Mouse (Mus musculus): ENCODE measurements around the gene Ciao2a. TPM values are rescaled to one million over a fixed set of nuclear protein-coding genes. Genes with fewer than 3 reads are reported as not detected.

The Ciao2a gene
- polyA plus RNA-seq, 1 experiment from 2014 or later = 175 TPM

- WGBS = 84% methylated on average over 5 of the region's 5 CpGs
- H3K4me1 ChIP-seq (ENCODE audit: control insufficient read depth, insufficient read depth, low read length) = peaks cover 3% of the 10 kb centered on the region; the same call in 1 of the 2 replicates
- no peak overlapping the region for H3K9ac ChIP-seq (ENCODE audit: low read length)
- no peak overlapping the region for H3K4me2 ChIP-seq (ENCODE audit: low read depth, low read length)
- ATAC-seq (replicated peaks; ENCODE audit: extremely low read depth, insufficient read depth, low FRiP score) = no peak
- H3K36me3 ChIP-seq (ENCODE audit: control insufficient read depth, insufficient read depth) = no peaks in the 10 kb centered on the region
- no peaks in the 10 kb centered on the region for H3K27me3 ChIP-seq (ENCODE audit: control insufficient read depth, insufficient read depth, low read length)
- no peak overlapping the region for H3K4me3 ChIP-seq (ENCODE audit: low read length)
- H3K9me3 ChIP-seq (replicated peaks; ENCODE audit: control insufficient read depth, low read length) = no peaks in the 10 kb centered on the region
- no peak overlapping the region for H3K27ac ChIP-seq (ENCODE audit: low read length)
Measured at GRCm38 (mm10) chr9:66167222-66167621, 40.8 kb downstream of the Ciao2a start.

DNA sequence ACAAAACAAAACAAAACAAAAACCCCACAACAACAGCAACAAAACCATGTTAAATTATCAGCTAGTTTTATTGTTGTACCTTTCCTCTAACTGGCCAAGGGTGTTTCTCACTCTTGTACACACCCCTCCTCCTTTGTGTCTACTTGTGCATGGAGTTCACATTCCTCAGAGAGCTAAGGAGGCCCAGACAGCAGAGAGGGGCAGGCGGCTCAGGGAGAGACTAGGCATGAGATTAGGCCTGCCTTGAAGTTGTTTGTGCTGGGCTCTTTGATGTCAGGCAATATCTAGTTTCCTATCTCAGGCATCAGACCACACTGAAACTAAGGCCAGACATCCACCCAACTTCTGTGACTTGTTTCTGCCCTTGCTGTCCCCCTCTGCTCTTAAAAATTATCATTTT, 41.8 kb downstream of the Ciao2a start:
- Histone ChIP-seq H3K27ac (ENCODE audit: low read length) (no peak overlapping the region), H3K27me3 (ENCODE audit: control insufficient read depth, insufficient read depth, low read length) (no peaks in the 10 kb centered on the region), H3K4me2 (ENCODE audit: low read depth, low read length) (no peak overlapping the region), H3K4me1 (ENCODE audit: control insufficient read depth, insufficient read depth, low read length) (peaks cover 3% of the 10 kb centered on the region; the same call in 1 of the 2 replicates), H3K4me3 (ENCODE audit: low read length) (no peak overlapping the region), H3K9me3 (replicated peaks; ENCODE audit: control insufficient read depth, low read length) (no peaks in the 10 kb centered on the region), H3K36me3 (ENCODE audit: control insufficient read depth, insufficient read depth) (no peaks in the 10 kb centered on the region), H3K9ac (ENCODE audit: low read length) (no peak overlapping the region)
- no peak for ATAC-seq (replicated peaks; ENCODE audit: extremely low read depth, insufficient read depth, low FRiP score)
- 21% methylated on average over 1 of the region's 1 CpGs for WGBS

GRCm38 (mm10) chr9:66170506-66170905, 44.1 kb downstream of the Ciao2a start:
- Histone ChIP-seq H3K4me3 (ENCODE audit: low read length) (no peak overlapping the region), H3K27ac (ENCODE audit: low read length) (no peak overlapping the region), H3K36me3 (ENCODE audit: control insufficient read depth, insufficient read depth) (no peaks in the 10 kb centered on the region), H3K4me1 (ENCODE audit: control insufficient read depth, insufficient read depth, low read length) (peaks cover 3% of the 10 kb centered on the region; the same call in 1 of the 2 replicates), H3K9me3 (replicated peaks; ENCODE audit: control insufficient read depth, low read length) (no peaks in the 10 kb centered on the region), H3K9ac (ENCODE audit: low read length) (no peak overlapping the region), H3K27me3 (ENCODE audit: control insufficient read depth, insufficient read depth, low read length) (no peaks in the 10 kb centered on the region), H3K4me2 (ENCODE audit: low read depth, low read length) (no peak overlapping the region)
- ATAC-seq (replicated peaks; ENCODE audit: extremely low read depth, insufficient read depth, low FRiP score) = no peak
- 61% methylated on average over 5 of the region's 5 CpGs for WGBS

- no peak for ATAC-seq (replicated peaks; ENCODE audit: extremely low read depth, insufficient read depth, low FRiP score)
- Histone ChIP-seq H3K4me3 (ENCODE audit: low read length) (no peak overlapping the region), H3K27ac (ENCODE audit: low read length) (no peak overlapping the region), H3K9ac (ENCODE audit: low read length) (no peak overlapping the region), H3K27me3 (ENCODE audit: control insufficient read depth, insufficient read depth, low read length) (no peaks in the 10 kb centered on the region), H3K9me3 (replicated peaks; ENCODE audit: control insufficient read depth, low read length) (no peaks in the 10 kb centered on the region), H3K4me2 (ENCODE audit: low read depth, low read length) (no peak overlapping the region), H3K36me3 (ENCODE audit: control insufficient read depth, insufficient read depth) (no peaks in the 10 kb centered on the region), H3K4me1 (ENCODE audit: control insufficient read depth, insufficient read depth, low read length) (peaks cover 3% of the 10 kb centered on the region; the same call in 1 of the 2 replicates)
- 57% methylated on average over 12 of the region's 12 CpGs for WGBS
Measured at GRCm38 (mm10) chr9:66171275-66171921, 45.0 kb downstream of the Ciao2a start.

DNA sequence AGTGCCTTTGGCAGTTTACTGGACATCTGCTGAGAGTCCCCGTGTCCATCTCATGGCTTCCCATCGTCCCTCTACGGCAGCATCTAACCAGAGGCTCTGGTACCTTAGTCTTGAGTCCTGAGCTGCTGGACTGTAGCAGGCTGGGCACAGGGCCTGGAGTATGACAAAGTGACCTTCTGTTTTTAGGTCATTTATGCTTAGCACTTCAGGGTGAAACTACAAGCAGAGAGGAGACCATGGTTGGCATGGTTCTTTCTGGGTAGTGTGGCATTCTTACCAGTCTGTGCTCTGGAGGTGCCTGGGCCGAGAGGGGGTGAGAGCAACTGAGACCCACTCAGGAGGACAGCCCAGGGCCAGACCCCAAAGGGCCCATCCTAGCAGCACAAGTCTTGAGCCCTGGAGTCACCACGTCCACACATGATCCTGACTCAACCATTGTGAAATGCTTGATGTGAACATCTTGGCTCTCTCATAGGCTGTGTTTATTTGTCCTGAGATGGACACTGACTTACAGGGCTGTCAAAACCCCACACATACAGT, 47.0 kb downstream of the Ciao2a start:
- Histone ChIP-seq H3K27ac (ENCODE audit: low read length) (no peak overlapping the region), H3K36me3 (ENCODE audit: control insufficient read depth, insufficient read depth) (no peaks in the 10 kb centered on the region), H3K4me2 (ENCODE audit: low read depth, low read length) (no peak overlapping the region), H3K9me3 (replicated peaks; ENCODE audit: control insufficient read depth, low read length) (no peaks in the 10 kb centered on the region), H3K27me3 (ENCODE audit: control insufficient read depth, insufficient read depth, low read length) (no peaks in the 10 kb centered on the region), H3K4me3 (ENCODE audit: low read length) (no peak overlapping the region), H3K9ac (ENCODE audit: low read length) (no peak overlapping the region), H3K4me1 (ENCODE audit: control insufficient read depth, insufficient read depth, low read length) (peaks cover under 1% of the 10 kb centered on the region; the same call in 1 of the 2 replicates)
- WGBS = 90% methylated on average over 5 of the region's 5 CpGs
- ATAC-seq (replicated peaks; ENCODE audit: extremely low read depth, insufficient read depth, low FRiP score) = no peak

GRCm38 (mm10) chr9:66174985-66175384, 48.6 kb downstream of the Ciao2a start:
- 92% methylated on average over 3 of the region's 3 CpGs for WGBS
- ATAC-seq (replicated peaks; ENCODE audit: extremely low read depth, insufficient read depth, low FRiP score) = no peak
- Histone ChIP-seq H3K9ac (ENCODE audit: low read length) (no peak overlapping the region), H3K36me3 (ENCODE audit: control insufficient read depth, insufficient read depth) (no peaks in the 10 kb centered on the region), H3K4me3 (ENCODE audit: low read length) (no peak overlapping the region), H3K27ac (ENCODE audit: low read length) (no peak overlapping the region), H3K9me3 (replicated peaks; ENCODE audit: control insufficient read depth, low read length) (no peaks in the 10 kb centered on the region), H3K4me2 (ENCODE audit: low read depth, low read length) (no peak overlapping the region), H3K4me1 (ENCODE audit: control insufficient read depth, insufficient read depth, low read length) (peaks cover 6% of the 10 kb centered on the region), H3K27me3 (ENCODE audit: control insufficient read depth, insufficient read depth, low read length) (no peaks in the 10 kb centered on the region)

- H3K4me1 ChIP-seq (ENCODE audit: control insufficient read depth, insufficient read depth, low read length) = peaks cover 20% of the 10 kb centered on the region
- H3K36me3 ChIP-seq (ENCODE audit: control insufficient read depth, insufficient read depth) = no peaks in the 10 kb centered on the region
- ATAC-seq (replicated peaks; ENCODE audit: extremely low read depth, insufficient read depth, low FRiP score) = no peak
- no peak overlapping the region for H3K4me3 ChIP-seq (ENCODE audit: low read length)
- H3K4me2 ChIP-seq (ENCODE audit: low read depth, low read length) = no peak overlapping the region
- no peak overlapping the region for H3K9ac ChIP-seq (ENCODE audit: low read length)
- 69% methylated on average over 1 of the region's 1 CpGs for WGBS
- H3K27me3 ChIP-seq (ENCODE audit: control insufficient read depth, insufficient read depth, low read length) = no peaks in the 10 kb centered on the region
- no peaks in the 10 kb centered on the region for H3K9me3 ChIP-seq (replicated peaks; ENCODE audit: control insufficient read depth, low read length)
- H3K27ac ChIP-seq (ENCODE audit: low read length) = no peak overlapping the region
Measured at GRCm38 (mm10) chr9:66177975-66178374, 51.6 kb downstream of the Ciao2a start.

- Histone ChIP-seq H3K4me3 (ENCODE audit: low read length) (no peak overlapping the region), H3K9me3 (replicated peaks; ENCODE audit: control insufficient read depth, low read length) (no peaks in the 10 kb centered on the region), H3K27me3 (ENCODE audit: control insufficient read depth, insufficient read depth, low read length) (no peaks in the 10 kb centered on the region), H3K4me1 (ENCODE audit: control insufficient read depth, insufficient read depth, low read length) (peaks cover 20% of the 10 kb centered on the region), H3K9ac (ENCODE audit: low read length) (no peak overlapping the region), H3K4me2 (ENCODE audit: low read depth, low read length) (no peak overlapping the region), H3K36me3 (ENCODE audit: control insufficient read depth, insufficient read depth) (no peaks in the 10 kb centered on the region), H3K27ac (ENCODE audit: low read length) (peak overlapping the region; percentile 43; the same call in 1 of the 2 replicates)
- 28% methylated on average over 6 of the region's 6 CpGs for WGBS
- ATAC-seq (replicated peaks; ENCODE audit: extremely low read depth, insufficient read depth, low FRiP score) = peak; percentile 74
Measured at GRCm38 (mm10) chr9:66179795-66180194, 53.4 kb downstream of the Ciao2a start.

- no peak overlapping the region for H3K4me2 ChIP-seq (ENCODE audit: low read depth, low read length)
- WGBS = 73% methylated on average over 4 of the region's 4 CpGs
- no peak for ATAC-seq (replicated peaks; ENCODE audit: extremely low read depth, insufficient read depth, low FRiP score)
- no peaks in the 10 kb centered on the region for H3K9me3 ChIP-seq (replicated peaks; ENCODE audit: control insufficient read depth, low read length)
- H3K9ac ChIP-seq (ENCODE audit: low read length) = no peak overlapping the region
- H3K4me3 ChIP-seq (ENCODE audit: low read length) = no peak overlapping the region
- H3K27ac ChIP-seq (ENCODE audit: low read length) = no peak overlapping the region
- H3K27me3 ChIP-seq (ENCODE audit: control insufficient read depth, insufficient read depth, low read length) = no peaks in the 10 kb centered on the region
- peaks cover 20% of the 10 kb centered on the region for H3K4me1 ChIP-seq (ENCODE audit: control insufficient read depth, insufficient read depth, low read length)
- no peaks in the 10 kb centered on the region for H3K36me3 ChIP-seq (ENCODE audit: control insufficient read depth, insufficient read depth)
Measured at GRCm38 (mm10) chr9:66181126-66181825, 54.9 kb downstream of the Ciao2a start.

Measured in heart, embryonic 16.5 days (tissue).